Mouse (Mus musculus) erythroid progenitor cell, adult 5-6 weeks (primary cell): ENCODE measurements around the gene Gm43638. TPM values are rescaled to one million over a fixed set of nuclear protein-coding genes. Genes with fewer than 3 reads are reported as not detected.
"Not testable (repeated sequence)": the region's sequence is repeated elsewhere in the genome, so short reads cannot be mapped to it uniquely, and the experiment has no call there.

ENCODE experiments used
- ATAC-seq: replicated peaks from 2 replicates; pipeline ENCODE4 v1.8.0; 2016; ENCODE audit warnings: moderate number of reproducible peaks, mild to moderate bottlenecking, moderate TSS enrichment, inconsistent platforms; ENCODE audit not compliant: poor library complexity, low FRiP score, severe bottlenecking
- total RNA-seq, 2 experiments: library from RNA; stranded (forward) in 1 of 2; stranded (reverse) in 1 of 2; fragments of 150-400 nt in 1 of 2; fragments of 186-747, 209-891 nt in 1 of 2; gene quantifications; 2 replicates each; pipeline versions ENCODE4 v1.2.3 to v1.2.4; 2015 to 2017; ENCODE audit warnings: low replicate concordance in 2 of 2

Gene Gm43638
- not detected in 2 replicates for total RNA-seq (2015; ENCODE audit: low replicate concordance)
- total RNA-seq (2017; ENCODE audit: low replicate concordance) = not detected in 2 replicates

GRCm38 (mm10) chr5:87486706-87487105 lies at the start of gene Gm43638:
Gm43638 (minus strand) TSS chr5:87486806.
- not testable (repeated sequence) for ATAC-seq

- ATAC-seq = no peak
Measured at GRCm38 (mm10) chr5:87535994-87536644, 49.5 kb upstream of the Gm43638 start.

GRCm38 (mm10) chr5:87532288-87532687 lies 45.7 kb upstream of the Gm43638 start:
- no peak for ATAC-seq

GRCm38 (mm10) chr5:87523561-87523960 lies 37.0 kb upstream of the Gm43638 start:
- ATAC-seq = not testable (repeated sequence)

GRCm38 (mm10) chr5:87505776-87506458 lies 19.3 kb upstream of the Gm43638 start:
- no peak for ATAC-seq

- no peak for ATAC-seq
Measured at GRCm38 (mm10) chr5:87502687-87503086, 16.1 kb upstream of the Gm43638 start.

GRCm38 (mm10) chr5:87499341-87499740 lies 12.7 kb upstream of the Gm43638 start:
- ATAC-seq = no peak

- ATAC-seq = no peak
Measured at GRCm38 (mm10) chr5:87498936-87499335, 12.3 kb upstream of the Gm43638 start.

- no peak for ATAC-seq
Measured at GRCm38 (mm10) chr5:87490771-87491170, 4.2 kb upstream of the Gm43638 start, which contains the start of gene Ugt2a1. Ugt2a1 (minus strand) TSS chr5:87490871.

GRCm38 (mm10) chr5:87482160-87482559 lies 4.4 kb downstream of the Gm43638 start, which contains the start of gene Ugt2a2:
Ugt2a2 (minus strand) TSS chr5:87482260.
- ATAC-seq = no peak

GRCm38 (mm10) chr5:87458810-87459209 lies 27.8 kb downstream of the Gm43638 start:
- no peak for ATAC-seq

GRCm38 (mm10) chr5:87457701-87458100 lies 28.9 kb downstream of the Gm43638 start:
- ATAC-seq = no peak

- ATAC-seq = no peak
Measured at GRCm38 (mm10) chr5:87456216-87456850, 30.3 kb downstream of the Gm43638 start.

GRCm38 (mm10) chr5:87455519-87455918 lies 31.1 kb downstream of the Gm43638 start:
- ATAC-seq = no peak

GRCm38 (mm10) chr5:87452514-87452913 lies 34.1 kb downstream of the Gm43638 start:
- ATAC-seq = not testable (repeated sequence)

- ATAC-seq = no peak
Measured at GRCm38 (mm10) chr5:87436264-87436663, 50.3 kb downstream of the Gm43638 start.

GRCm38 (mm10) chr5:87425676-87426075 lies 60.9 kb downstream of the Gm43638 start:
- ATAC-seq = no peak

- not testable (repeated sequence) for ATAC-seq
Measured at GRCm38 (mm10) chr5:87424041-87424440, 62.6 kb downstream of the Gm43638 start, which contains the start of gene Ugt2b38. Ugt2b38 (minus strand) TSS chr5:87424203.
